Mouse (Mus musculus) spleen, adult 2 months (tissue): ENCODE measurements around the gene Tor3a.

ENCODE experiments used
- CTCF ChIP-seq: fragments of 200-500 bp; IDR thresholded peaks from 2 replicates; pipeline ENCODE4 v1.5.1; 2011; ENCODE audit warnings: mild to moderate bottlenecking, inconsistent platforms; ENCODE audit not compliant: insufficient read depth, insufficient read length, insufficient replicate concordance; ENCODE audit errors: extremely low read depth
- POLR2A ChIP-seq: fragments of 200-500 bp; IDR thresholded peaks from 2 replicates; pipeline ENCODE4 v1.6.1; 2011; ENCODE audit warnings: low read depth, low read length, inconsistent platforms

GRCm38 (mm10) chr1:156624231-156624630 is 49.9 kb downstream of the Tor3a start:
- TF ChIP-seq POLR2A, result no peak
- TF ChIP-seq CTCF, result no peak
